Mouse (Mus musculus): ENCODE data around the gene Npas3. TPM values are rescaled to one million over a fixed set of nuclear protein-coding genes. Genes with fewer than 3 reads are reported as not detected.

Npas3 gene
- polyA plus RNA-seq, 1 experiment from 2014 or later: 0.61 TPM

- ATAC-seq (ENCODE audit: low FRiP score, low TSS enrichment): no peak
- Histone ChIP-seq H3K9me3 (ENCODE audit: control insufficient read depth, low read length) (no peaks in the 10 kb centered on the region), H3K4me1 (replicated peaks; ENCODE audit: control insufficient read depth, insufficient read depth) (no peaks in the 10 kb centered on the region), H3K4me3 (ENCODE audit: low read depth, low read length) (no peak overlapping the region), H3K4me2 (replicated peaks; ENCODE audit: low read depth) (no peak overlapping the region), H3K36me3 (ENCODE audit: control insufficient read depth, insufficient read depth, low read length) (no peaks in the 10 kb centered on the region), H3K9ac (ENCODE audit: low read length) (no peak overlapping the region), H3K27ac (replicated peaks) (no peak overlapping the region), H3K27me3 (ENCODE audit: control insufficient read depth, insufficient read depth, low read length) (no peaks in the 10 kb centered on the region)
- DNase-seq (ENCODE audit: low spot score): no peak
- WGBS: 67% methylated on average over 8 of the region's 8 CpGs
- no peak for TF ChIP-seq CTCF (IDR thresholded peaks at IDR 0.05; ENCODE audit: low read depth)
- no peak for TF ChIP-seq EP300 (optimal IDR thresholded peaks at IDR 0.05)
Observed at GRCm38 (mm10) chr12:53908761-53909160, 660.3 kb downstream of the Npas3 start.

DNA sequence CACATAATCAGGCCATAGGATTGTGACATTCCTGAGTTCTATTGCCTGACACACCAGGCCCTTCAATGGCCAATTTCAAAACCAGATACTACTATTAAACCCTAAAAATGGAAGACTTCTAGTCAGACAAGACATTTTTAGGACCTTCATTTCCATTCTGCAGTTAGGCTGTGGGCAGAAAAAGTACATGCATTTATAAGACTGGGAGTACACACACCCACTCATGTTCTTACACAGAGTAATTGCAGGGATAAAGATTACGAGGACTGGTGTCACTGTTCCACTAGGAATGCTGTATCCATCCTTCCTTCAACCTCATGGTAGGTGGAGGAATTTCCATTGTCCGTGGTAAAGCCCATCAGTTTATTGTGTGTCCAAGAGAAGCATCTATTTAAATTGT lies 661.7 kb downstream of the Npas3 start:
- Histone ChIP-seq H3K36me3 (ENCODE audit: control insufficient read depth, insufficient read depth, low read length) (no peaks in the 10 kb centered on the region), H3K4me2 (replicated peaks; ENCODE audit: low read depth) (no peak overlapping the region), H3K4me3 (ENCODE audit: low read depth, low read length) (no peak overlapping the region), H3K9ac (ENCODE audit: low read length) (no peak overlapping the region), H3K27me3 (ENCODE audit: control insufficient read depth, insufficient read depth, low read length) (no peaks in the 10 kb centered on the region), H3K4me1 (replicated peaks; ENCODE audit: control insufficient read depth, insufficient read depth) (no peaks in the 10 kb centered on the region), H3K9me3 (ENCODE audit: control insufficient read depth, low read length) (no peaks in the 10 kb centered on the region), H3K27ac (replicated peaks) (no peak overlapping the region)
- TF ChIP-seq CTCF (IDR thresholded peaks at IDR 0.05; ENCODE audit: low read depth) (no peak), EP300 (optimal IDR thresholded peaks at IDR 0.05) (no peak)
- no peak for ATAC-seq (ENCODE audit: low FRiP score, low TSS enrichment)
- WGBS: 88% methylated on average over 2 of the region's 2 CpGs
- no peak for DNase-seq (ENCODE audit: low spot score)

DNA sequence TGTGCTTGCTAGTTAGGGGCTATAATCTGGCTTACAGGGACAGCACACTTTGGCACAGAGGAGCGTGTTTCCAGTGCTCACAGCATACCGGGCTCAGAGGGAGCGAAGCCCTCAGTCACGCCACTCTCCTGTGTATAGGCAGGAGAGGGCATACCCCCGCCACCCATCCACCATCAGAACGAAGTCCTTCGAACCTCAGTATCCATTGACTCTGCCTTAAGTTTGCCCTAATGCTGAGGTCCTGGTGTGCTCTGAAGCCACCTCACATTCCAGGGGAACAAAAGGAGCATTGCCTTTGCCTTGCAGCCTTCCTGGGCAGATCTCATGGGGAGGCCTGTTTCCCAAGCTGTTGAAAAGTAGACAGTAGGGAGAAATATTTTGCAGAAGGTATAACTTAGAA lies 673.7 kb downstream of the Npas3 start:
- Histone ChIP-seq H3K27ac (replicated peaks) (no peak overlapping the region), H3K4me1 (replicated peaks; ENCODE audit: control insufficient read depth, insufficient read depth) (no peaks in the 10 kb centered on the region), H3K4me2 (replicated peaks; ENCODE audit: low read depth) (no peak overlapping the region), H3K36me3 (ENCODE audit: control insufficient read depth, insufficient read depth, low read length) (no peaks in the 10 kb centered on the region), H3K4me3 (ENCODE audit: low read depth, low read length) (no peak overlapping the region), H3K9me3 (ENCODE audit: control insufficient read depth, low read length) (no peaks in the 10 kb centered on the region), H3K27me3 (ENCODE audit: control insufficient read depth, insufficient read depth, low read length) (no peaks in the 10 kb centered on the region), H3K9ac (ENCODE audit: low read length) (no peak overlapping the region)
- TF ChIP-seq EP300 (optimal IDR thresholded peaks at IDR 0.05) (no peak), CTCF (IDR thresholded peaks at IDR 0.05; ENCODE audit: low read depth) (no peak)
- DNase-seq (ENCODE audit: low spot score) (no peak), ATAC-seq (ENCODE audit: low FRiP score, low TSS enrichment) (no peak)
- WGBS: 92% methylated on average over 7 of the region's 7 CpGs

DNA sequence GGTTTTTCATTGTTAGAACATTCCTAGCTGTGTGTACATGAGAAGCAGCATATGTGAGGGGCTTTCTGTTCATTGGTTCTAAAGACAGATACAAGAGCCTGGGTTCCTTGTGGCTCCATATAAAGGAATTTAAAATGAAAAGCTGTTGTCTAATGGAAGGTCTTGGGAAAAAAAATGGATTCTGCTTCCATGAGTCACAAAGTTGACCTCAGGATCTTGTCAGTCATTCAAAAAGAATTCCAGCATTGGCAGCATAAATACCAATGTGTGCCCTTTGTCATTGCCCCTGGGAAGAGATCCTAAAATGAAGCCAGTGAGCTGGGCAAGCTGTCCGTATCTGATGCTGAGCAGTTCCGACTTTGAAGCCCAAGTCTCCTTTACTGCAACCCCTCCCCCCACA lies 700.3 kb downstream of the Npas3 start:
- DNase-seq (ENCODE audit: low spot score) (no peak), ATAC-seq (ENCODE audit: low FRiP score, low TSS enrichment) (no peak)
- H3K4me1 ChIP-seq (replicated peaks; ENCODE audit: control insufficient read depth, insufficient read depth): no peaks in the 10 kb centered on the region
- no peaks in the 10 kb centered on the region for H3K27me3 ChIP-seq (ENCODE audit: control insufficient read depth, insufficient read depth, low read length)
- H3K36me3 ChIP-seq (ENCODE audit: control insufficient read depth, insufficient read depth, low read length): no peaks in the 10 kb centered on the region
- 88% methylated on average over 2 of the region's 2 CpGs for whole genome bisulfite sequencing
- H3K27ac ChIP-seq (replicated peaks): no peak overlapping the region
- no peak overlapping the region for H3K9ac ChIP-seq (ENCODE audit: low read length)
- H3K4me3 ChIP-seq (ENCODE audit: low read depth, low read length): no peak overlapping the region
- TF ChIP-seq EP300 (optimal IDR thresholded peaks at IDR 0.05) (no peak), CTCF (IDR thresholded peaks at IDR 0.05; ENCODE audit: low read depth) (no peak)
- no peaks in the 10 kb centered on the region for H3K9me3 ChIP-seq (ENCODE audit: control insufficient read depth, low read length)
- no peak overlapping the region for H3K4me2 ChIP-seq (replicated peaks; ENCODE audit: low read depth)

DNA sequence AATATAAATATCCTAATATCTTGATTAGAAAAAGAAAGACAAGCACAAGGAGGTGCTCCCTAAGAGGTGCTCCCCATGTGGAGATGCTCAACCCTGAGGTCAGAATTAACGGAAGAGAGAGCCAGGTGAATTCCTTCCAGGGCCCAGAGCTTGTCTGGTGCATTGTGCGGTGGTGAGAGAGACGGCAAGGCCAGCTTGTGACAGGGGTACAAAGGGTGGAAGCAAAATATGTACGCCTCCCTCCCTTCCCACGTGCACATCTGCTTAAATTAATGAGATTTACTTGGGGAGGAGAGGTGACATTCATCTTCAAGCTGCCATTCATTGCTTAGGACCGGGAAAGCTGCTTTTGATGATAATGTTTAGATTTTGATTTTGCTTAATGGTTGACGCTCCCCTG lies 713.5 kb downstream of the Npas3 start:
- no peak for ATAC-seq (ENCODE audit: low FRiP score, low TSS enrichment)
- 47% methylated on average over 7 of the region's 7 CpGs for WGBS
- no peak overlapping the region for H3K4me3 ChIP-seq (ENCODE audit: low read depth, low read length)
- DNase-seq (ENCODE audit: low spot score): no peak
- no peak for TF ChIP-seq EP300 (optimal IDR thresholded peaks at IDR 0.05)
- no peak for TF ChIP-seq CTCF (IDR thresholded peaks at IDR 0.05; ENCODE audit: low read depth)
- no peaks in the 10 kb centered on the region for H3K9me3 ChIP-seq (ENCODE audit: control insufficient read depth, low read length)
- no peaks in the 10 kb centered on the region for H3K4me1 ChIP-seq (replicated peaks; ENCODE audit: control insufficient read depth, insufficient read depth)
- no peak overlapping the region for H3K27ac ChIP-seq (replicated peaks)
- H3K9ac ChIP-seq (ENCODE audit: low read length): no peak overlapping the region
- no peaks in the 10 kb centered on the region for H3K36me3 ChIP-seq (ENCODE audit: control insufficient read depth, insufficient read depth, low read length)
- H3K27me3 ChIP-seq (ENCODE audit: control insufficient read depth, insufficient read depth, low read length): no peaks in the 10 kb centered on the region
- H3K4me2 ChIP-seq (replicated peaks; ENCODE audit: low read depth): no peak overlapping the region

- no peak overlapping the region for H3K4me2 ChIP-seq (replicated peaks; ENCODE audit: low read depth)
- no peaks in the 10 kb centered on the region for H3K4me1 ChIP-seq (replicated peaks; ENCODE audit: control insufficient read depth, insufficient read depth)
- H3K9me3 ChIP-seq (ENCODE audit: control insufficient read depth, low read length): no peaks in the 10 kb centered on the region
- H3K27me3 ChIP-seq (ENCODE audit: control insufficient read depth, insufficient read depth, low read length): no peaks in the 10 kb centered on the region
- TF ChIP-seq CTCF (IDR thresholded peaks at IDR 0.05; ENCODE audit: low read depth) (no peak), EP300 (optimal IDR thresholded peaks at IDR 0.05) (no peak)
- H3K36me3 ChIP-seq (ENCODE audit: control insufficient read depth, insufficient read depth, low read length): no peaks in the 10 kb centered on the region
- WGBS: 80% methylated on average over 5 of the region's 5 CpGs
- ATAC-seq (ENCODE audit: low FRiP score, low TSS enrichment) (no peak), DNase-seq (ENCODE audit: low spot score) (no peak)
- no peak overlapping the region for H3K9ac ChIP-seq (ENCODE audit: low read length)
- no peak overlapping the region for H3K27ac ChIP-seq (replicated peaks)
- H3K4me3 ChIP-seq (ENCODE audit: low read depth, low read length): no peak overlapping the region
Observed at GRCm38 (mm10) chr12:53963534-53963933, 715.1 kb downstream of the Npas3 start.

All from stomach, postnatal 0 days (tissue).